Comparison of ENCODE assay signal across 9 mouse cellular contexts in the genomic region with DNA sequence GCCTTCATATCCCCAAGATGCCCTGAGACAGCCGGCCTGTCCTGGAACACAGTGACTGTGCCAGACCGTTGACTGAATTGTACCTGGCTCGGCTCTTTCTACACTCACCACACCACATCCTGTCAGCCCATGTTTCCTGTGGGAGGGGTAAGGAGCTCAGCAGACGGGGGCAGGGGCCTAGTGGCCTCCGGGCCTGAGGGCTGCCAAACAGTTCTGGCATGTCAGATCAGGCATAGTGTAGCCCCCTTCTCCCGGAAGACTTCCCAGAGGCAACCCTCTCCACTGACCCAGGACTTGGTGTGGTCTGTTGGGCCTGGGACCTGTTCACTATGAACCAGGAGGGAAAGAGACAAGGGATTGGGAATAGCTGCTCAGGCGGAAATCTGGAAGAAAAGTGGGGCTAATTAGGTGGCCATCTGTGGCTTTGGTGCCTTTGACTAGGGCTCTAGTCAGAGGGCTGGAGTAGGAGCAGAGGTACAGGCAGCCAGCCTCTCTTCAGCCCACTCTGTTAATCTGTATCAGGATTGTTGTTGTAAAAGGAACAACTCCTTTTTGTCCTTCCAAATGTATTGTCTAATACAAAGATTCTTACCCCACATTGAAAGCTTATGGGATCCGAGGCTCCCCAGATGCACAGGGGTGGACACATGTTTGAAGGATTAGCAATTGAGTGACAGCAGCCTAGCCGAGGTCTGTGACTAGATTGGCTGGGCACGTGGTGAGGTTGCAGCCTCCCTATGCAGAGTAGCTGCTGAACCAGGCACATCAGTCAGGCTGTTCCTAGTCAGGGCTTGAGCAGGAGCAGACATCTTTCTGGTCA. TPM values are rescaled to one million over a fixed set of nuclear protein-coding genes. Genes with fewer than 3 reads are reported as not detected.
DNase-seq lines count a peak whose midpoint lies in the region; ATAC-seq and TF ChIP-seq lines count a peak whose summit lies in the region.
"Had no signal": no experiment of that assay in that cellular context is flagged by ENCODE, and none has a peak within 500 bp of the region (broad histone marks: within the 10 kb centered on the region; RNA-seq: fewer than 3 reads in every experiment).

No protein-coding gene starts in this region.

- 47% methylated on average over 10 of the region's 10 CpGs for WGBS in limb, embryonic 11.5 days
- WGBS in kidney, adult 2 months, result 52% methylated on average over 10 of the region's 10 CpGs

- H3K4me1 ChIP-seq in limb, embryonic 11.5 days (ENCODE audit: control insufficient read depth, insufficient read depth, low read length), result peaks cover 5% of the 10 kb centered on the region; the same call in 1 of the 2 replicates
- peaks cover 8% of the 10 kb centered on the region for H3K4me1 ChIP-seq in kidney, adult 2 months (ENCODE audit: control insufficient read depth, insufficient read depth, low read length)

- 0 out of 2 replicates have a peak overlapping the region, but pooled peaks have one; percentile 14 for H3K9ac ChIP-seq in limb, embryonic 11.5 days (ENCODE audit: low read length)
- H3K9ac ChIP-seq: neural tube, embryonic 13.5 days had no signal

- H3K36me3 ChIP-seq in limb, embryonic 11.5 days (ENCODE audit: control insufficient read depth, insufficient read depth, low read length), result no peaks in the 10 kb centered on the region
- no peaks in the 10 kb centered on the region for H3K36me3 ChIP-seq in kidney, adult 2 months (ENCODE audit: control insufficient read depth, insufficient read depth, low read length)
- H3K36me3 ChIP-seq: neural tube, embryonic 13.5 days had no signal

- no peak for DNase-seq in cerebellum, adult 8-10 months
- DNase-seq in limb, embryonic 11.5 days (ENCODE audit: low spot score), result no peak
- DNase-seq in naive thymus-derived CD4-positive, alpha-beta T cell, adult 2 months (ENCODE audit: low read depth), result peak; percentile 83
- DNase-seq in testis, postnatal 10 days (ENCODE audit: low spot score), result no peak
- DNase-seq in adrenal gland, adult 8-10 months, result no peak
- no peak for DNase-seq in kidney, adult 2 months

- ATAC-seq in cerebellum, adult (ENCODE audit: insufficient number of reproducible peaks, low FRiP score, low TSS enrichment), result 0 out of 2 replicates have a peak, but pooled peaks have one; percentile 21
- ATAC-seq in activated CD4-positive, CD25-positive, alpha-beta regulatory T cell, adult 4 months, result peak; percentile 85
- ATAC-seq in limb, embryonic 11.5 days (ENCODE audit: insufficient number of reproducible peaks, low FRiP score, low TSS enrichment, low read depth), result no peak

- H3K27ac ChIP-seq in limb, embryonic 11.5 days (replicated peaks; ENCODE audit: low read depth, low read length), result no peak overlapping the region; the same call in 1 of the 2 replicates
- H3K27ac ChIP-seq in kidney, adult 2 months (ENCODE audit: insufficient read depth, low read depth, low read length), result no peak overlapping the region
- H3K27ac ChIP-seq: neural tube, embryonic 13.5 days had no signal

- H3K27me3 ChIP-seq in limb, embryonic 11.5 days (ENCODE audit: control insufficient read depth, insufficient read depth, low read length), result no peaks in the 10 kb centered on the region
- no peaks in the 10 kb centered on the region for H3K27me3 ChIP-seq in kidney, adult 2 months (replicated peaks; ENCODE audit: control insufficient read depth, insufficient read depth, low read length)
- H3K27me3 ChIP-seq: neural tube, embryonic 13.5 days had no signal

- TF ChIP-seq POLR2A in kidney, adult 2 months (IDR thresholded peaks at IDR 0.05; ENCODE audit: low read depth, low read length), result no peak

- no peak overlapping the region for H3K4me2 ChIP-seq in limb, embryonic 11.5 days (ENCODE audit: low read depth, severe bottlenecking)
- H3K4me2 ChIP-seq: neural tube, embryonic 13.5 days had no signal

- TF ChIP-seq CTCF in kidney, adult 2 months (conservative IDR thresholded peaks at IDR 0.05; ENCODE audit: insufficient read depth, insufficient read length, low read depth, low read length), result no peak

- H3K9me3 ChIP-seq in limb, embryonic 11.5 days (ENCODE audit: control insufficient read depth, low read length), result no peaks in the 10 kb centered on the region
- H3K9me3 ChIP-seq: neural tube, embryonic 13.5 days had no signal

- H3K4me3 ChIP-seq in limb, embryonic 11.5 days (ENCODE audit: low read depth, low read length), result no peak overlapping the region
- H3K4me3 ChIP-seq in kidney, adult 2 months (ENCODE audit: insufficient read depth, low read depth, low read length), result no peak overlapping the region
- H3K4me3 ChIP-seq: neural tube, embryonic 13.5 days had no signal

RNA-seq across cellular contexts. Expression of gene Ptgds, which starts 3.8 kb away (rescaled TPM):
- polyA plus RNA-seq in activated CD4-positive, CD25-positive, alpha-beta regulatory T cell, adult 4 months (2017; shearing (Covaris generic)), result not detected
- polyA plus RNA-seq in limb, embryonic 11.5 days (2014; fragmentation: Nextera tagmentation; extraction: Ambion mirVana), result not detected in 2 replicates
- 10 to 100 TPM in 1 of 4 experiments, 1 to 10 TPM in 3; 3.2 to 10.5 (median 4.4) TPM for total RNA-seq in adrenal gland, adult 8-10 months (2022)
- 47.2 and 51.6 TPM in 2 replicates for polyA plus RNA-seq in kidney, adult 2 months (2012; rRNA removed)

RNA-seq across cellular contexts. Expression of gene Paxx, which starts 5.1 kb away (rescaled TPM):
- polyA plus RNA-seq in activated CD4-positive, CD25-positive, alpha-beta regulatory T cell, adult 4 months (2017; shearing (Covaris generic)), result 10 to 100 TPM; 72.8 to 74.8 TPM
- polyA plus RNA-seq in limb, embryonic 11.5 days (2014; fragmentation: Nextera tagmentation; extraction: Ambion mirVana), result 15.0 and 18.1 TPM in 2 replicates
- total RNA-seq in adrenal gland, adult 8-10 months (2022), result 10 to 100 TPM; 32.4 to 68.2 (median 43.4) TPM
- polyA plus RNA-seq in kidney, adult 2 months (2012; rRNA removed), result 49.0 and 53.2 TPM in 2 replicates

RNA-seq across cellular contexts. Expression of gene Clic3, which starts 9.4 kb away (rescaled TPM):
- 1 to 10 TPM; 2.0 to 2.2 TPM for polyA plus RNA-seq in activated CD4-positive, CD25-positive, alpha-beta regulatory T cell, adult 4 months (2017; shearing (Covaris generic))
- polyA plus RNA-seq in limb, embryonic 11.5 days (2014; fragmentation: Nextera tagmentation; extraction: Ambion mirVana), result 0.81 TPM in 1 of 2 replicates, not detected in the other
- not detected for total RNA-seq in adrenal gland, adult 8-10 months (2022)
- 104 and 130 TPM in 2 replicates for polyA plus RNA-seq in kidney, adult 2 months (2012; rRNA removed)

RNA-seq across cellular contexts. Expression of gene Lcn12, which starts 27.7 kb away (rescaled TPM):
- not detected for polyA plus RNA-seq in activated CD4-positive, CD25-positive, alpha-beta regulatory T cell, adult 4 months (2017; shearing (Covaris generic))
- not detected in 2 replicates for polyA plus RNA-seq in limb, embryonic 11.5 days (2014; fragmentation: Nextera tagmentation; extraction: Ambion mirVana)
- not detected for total RNA-seq in adrenal gland, adult 8-10 months (2022)
- polyA plus RNA-seq in kidney, adult 2 months (2012; rRNA removed), result 0.18 TPM in 1 of 2 replicates, not detected in the other
- polyA plus RNA-seq: neural tube, embryonic 13.5 days had no signal

RNA-seq across cellular contexts. Expression of gene Fbxw5, which starts 34.5 kb away (rescaled TPM):
- polyA plus RNA-seq in activated CD4-positive, CD25-positive, alpha-beta regulatory T cell, adult 4 months (2017; shearing (Covaris generic)), result 10 to 100 TPM; 51.3 to 71.1 TPM
- polyA plus RNA-seq in limb, embryonic 11.5 days (2014; fragmentation: Nextera tagmentation; extraction: Ambion mirVana), result 68.0 and 72.3 TPM in 2 replicates
- total RNA-seq in adrenal gland, adult 8-10 months (2022), result 100 to 1,000 TPM in 3 of 4 experiments, 10 to 100 TPM in 1; 82.5 to 114 (median 107) TPM
- polyA plus RNA-seq in kidney, adult 2 months (2012; rRNA removed), result 39.6 and 48.4 TPM in 2 replicates

Comparison
In these comparisons a context has a peak if more than half of its experiments do, and no peak if none do; other contexts are left out.
1. RNA of gene Ptgds, which starts 3.8 kb away (polyA plus RNA-seq): 47.2 to 51.6 TPM in kidney, adult 2 months; not detected in activated CD4-positive, CD25-positive, alpha-beta regulatory T cell, adult 4 months and not detected in limb, embryonic 11.5 days; every median in the first group is over 10 times any median in the second.
2. RNA of gene Clic3, which starts 9.4 kb away (polyA plus RNA-seq): 104 to 130 TPM in kidney, adult 2 months; 2.0 to 2.2 TPM in activated CD4-positive, CD25-positive, alpha-beta regulatory T cell, adult 4 months and 0.81 TPM in limb, embryonic 11.5 days; every median in the first group is over 10 times any median in the second.